Comparison of ENCODE assay signal across 13 mouse cellular contexts in genomic region chr9:24186289-24186688, GRCm38 (mm10).
DNase-seq lines count a peak whose midpoint lies in the region; ATAC-seq and TF ChIP-seq lines count a peak whose summit lies in the region.
"Had no signal": no experiment of that assay in that cellular context is flagged by ENCODE, and none has a peak within 500 bp of the region (broad histone marks: within the 10 kb centered on the region; RNA-seq: fewer than 3 reads in every experiment).

No protein-coding gene starts in this region.

- H3K4me1 ChIP-seq in hindbrain, postnatal 0 days (ENCODE audit: insufficient read depth, low read length) = no peaks in the 10 kb centered on the region
- peaks cover 9% of the 10 kb centered on the region for H3K4me1 ChIP-seq in hindbrain, embryonic 13.5 days (replicated peaks)
- H3K4me1 ChIP-seq: embryonic facial prominence, embryonic 15.5 days had no signal

- H3K27ac ChIP-seq in hindbrain, postnatal 0 days = peak overlapping the region; percentile 36; the same call in 1 of the 2 replicates
- no peak overlapping the region for H3K27ac ChIP-seq in hindbrain, embryonic 13.5 days
- H3K27ac ChIP-seq: embryonic facial prominence, embryonic 15.5 days; liver, embryonic 14.5 days had no signal

- no peaks in the 10 kb centered on the region for H3K36me3 ChIP-seq in hindbrain, postnatal 0 days (ENCODE audit: insufficient read depth, low read length)
- H3K36me3 ChIP-seq in hindbrain, embryonic 13.5 days = no peaks in the 10 kb centered on the region
- H3K36me3 ChIP-seq: embryonic facial prominence, embryonic 15.5 days had no signal

- H3K27me3 ChIP-seq in hindbrain, postnatal 0 days (ENCODE audit: insufficient read depth, low read length) = no peaks in the 10 kb centered on the region
- no peaks in the 10 kb centered on the region for H3K27me3 ChIP-seq in hindbrain, embryonic 13.5 days
- H3K27me3 ChIP-seq: embryonic facial prominence, embryonic 15.5 days had no signal

- ATAC-seq in hindbrain, postnatal 0 days = no peak
- ATAC-seq in hindbrain, embryonic 13.5 days (ENCODE audit: low FRiP score) = no peak
- ATAC-seq: CD4-positive, CD25-positive, alpha-beta regulatory T cell, adult 4 months; intestine, postnatal 0 days had no signal

- no peak overlapping the region for H3K9ac ChIP-seq in hindbrain, postnatal 0 days (replicated peaks; ENCODE audit: low read length)
- no peak overlapping the region for H3K9ac ChIP-seq in hindbrain, embryonic 13.5 days
- H3K9ac ChIP-seq: embryonic facial prominence, embryonic 15.5 days; liver, embryonic 14.5 days had no signal

- 59% methylated on average over 5 of the region's 5 CpGs for WGBS in hindbrain, postnatal 0 days
- WGBS in hindbrain, embryonic 13.5 days = 70% methylated on average over 5 of the region's 5 CpGs

- no peak overlapping the region for H3K4me3 ChIP-seq in hindbrain, postnatal 0 days (ENCODE audit: low read length)
- no peak overlapping the region for H3K4me3 ChIP-seq in hindbrain, embryonic 13.5 days
- H3K4me3 ChIP-seq: embryonic facial prominence, embryonic 15.5 days had no signal

- DNase-seq in hindbrain, postnatal 0 days (ENCODE audit: low spot score) = peak; percentile 58
- peak; percentile 40 for DNase-seq in cerebellum, adult 11-12 months
- DNase-seq in cerebellum, postnatal 25 days = peak; percentile 55 to 71
- DNase-seq in layer of hippocampus, postnatal 14 days (ENCODE audit: low spot score in 2 of 2) = peak; percentile 26 to 85
- no peak for DNase-seq in gastrocnemius, postnatal 4 days (ENCODE audit: low spot score in 2 of 2)
- no peak for DNase-seq in kidney, postnatal 14 days
- DNase-seq: gastrocnemius, postnatal 10 days; lung, postnatal 4 days had no signal

- TF ChIP-seq CTCF in hindbrain, postnatal 0 days (IDR thresholded peaks at IDR 0.05; ENCODE audit: low read depth) = no peak

- H3K9me3 ChIP-seq in hindbrain, postnatal 0 days (ENCODE audit: low read length) = no peaks in the 10 kb centered on the region
- H3K9me3 ChIP-seq in hindbrain, embryonic 13.5 days = no peaks in the 10 kb centered on the region
- H3K9me3 ChIP-seq: embryonic facial prominence, embryonic 15.5 days had no signal

- no peak overlapping the region for H3K4me2 ChIP-seq in hindbrain, postnatal 0 days (ENCODE audit: low read depth, low read length)
- H3K4me2 ChIP-seq in hindbrain, embryonic 13.5 days = no peak overlapping the region
- H3K4me2 ChIP-seq: embryonic facial prominence, embryonic 15.5 days had no signal

Comparison
In these comparisons a context has a peak if more than half of its experiments do, and no peak if none do; other contexts are left out.
1. DNase-seq: peak in hindbrain, postnatal 0 days (single experiment), cerebellum, adult 11-12 months (single experiment), cerebellum, postnatal 25 days (2 of 2) and layer of hippocampus, postnatal 14 days (2 of 2); none in gastrocnemius, postnatal 4 days (0 of 2) and kidney, postnatal 14 days (single experiment).